Mouse (Mus musculus): Measurements from ENCODE around the gene Zfand4. TPM values are rescaled to one million over a fixed set of nuclear protein-coding genes. Genes with fewer than 3 reads are reported as not detected.

The Zfand4 gene
- polyA plus RNA-seq, 1 experiment from 2014 or later: 3.4 TPM

DNA sequence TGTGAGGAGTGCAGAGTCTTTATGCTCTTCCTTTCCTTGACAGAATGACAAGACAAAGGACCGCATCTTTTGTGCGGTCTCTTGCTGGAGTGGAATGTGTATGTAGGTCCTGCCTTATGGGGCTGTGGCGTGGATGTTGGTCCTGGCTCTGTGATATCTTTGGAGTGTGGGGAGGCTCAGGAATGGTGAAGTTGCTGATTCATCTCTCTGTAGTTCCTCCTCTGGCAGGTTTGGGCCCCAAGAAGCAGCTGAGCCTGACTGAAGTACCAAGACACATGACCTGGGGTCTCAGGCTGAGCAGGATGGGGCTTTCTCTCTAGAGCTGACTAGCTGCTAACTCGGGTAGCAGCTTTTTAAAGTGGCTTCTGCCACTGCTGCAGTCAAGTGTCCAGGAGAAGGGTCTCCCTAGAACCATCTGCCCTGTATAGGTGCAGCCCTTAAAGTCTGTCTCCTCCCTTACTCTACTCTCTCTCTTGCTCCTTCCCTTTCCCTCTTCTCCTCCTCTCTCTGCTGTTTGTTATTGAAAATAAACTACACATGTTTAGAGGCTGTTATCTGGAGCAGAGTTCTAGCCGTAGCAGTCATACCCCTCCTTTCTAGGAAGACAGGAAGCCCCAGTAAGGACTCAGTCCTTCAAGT lies 14.8 kb downstream of the Zfand4 start:
- no peaks in the 10 kb centered on the region for H3K27me3 ChIP-seq (ENCODE audit: control insufficient read depth, insufficient read depth, low read length)
- no peak overlapping the region for H3K4me3 ChIP-seq (ENCODE audit: control insufficient read depth in 1 of 2, insufficient read depth in 1 of 2, low read depth in 1 of 2, low read length in 2 of 2)
- no peak overlapping the region for H3K4me2 ChIP-seq (ENCODE audit: low read length)
- H3K4me1 ChIP-seq (ENCODE audit: control insufficient read depth in 2 of 2, insufficient read depth in 2 of 2, low read length in 2 of 2): no peaks in the 10 kb centered on the region
- no peak overlapping the region for H3K27ac ChIP-seq (replicated peaks in 1 of 2; ENCODE audit: control insufficient read depth in 1 of 2, insufficient read depth in 1 of 2, low read depth in 2 of 2, low read length in 2 of 2)
- 63% methylated on average over 5 of the region's 5 CpGs for WGBS
- no peak overlapping the region for H3K9ac ChIP-seq (ENCODE audit: low read length)
- ATAC-seq (ENCODE audit: insufficient number of reproducible peaks, insufficient read depth, low FRiP score, low read depth): no peak
- H3K9me3 ChIP-seq (ENCODE audit: control insufficient read depth, low read length): no peaks in the 10 kb centered on the region
- H3K36me3 ChIP-seq (ENCODE audit: control insufficient read depth, insufficient read depth, low read length): no peaks in the 10 kb centered on the region

DNA sequence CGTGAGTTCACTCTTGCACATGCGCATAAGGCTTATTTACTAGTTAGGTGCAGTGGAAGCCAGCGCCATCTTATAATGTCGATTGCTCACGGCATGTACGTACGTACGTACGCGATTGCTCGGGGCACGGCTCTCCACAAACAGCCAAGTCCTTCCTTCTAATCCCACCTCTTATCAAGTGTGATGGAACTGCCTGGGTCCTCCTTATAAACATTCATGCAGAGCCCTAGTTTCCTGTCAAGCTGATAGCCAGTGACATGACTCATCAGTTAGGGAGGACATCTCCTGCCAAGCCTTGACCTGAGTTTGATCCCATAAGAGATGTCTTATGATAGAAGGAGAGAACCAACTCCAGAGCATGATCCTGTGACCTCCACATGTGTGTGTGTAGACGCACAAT lies 17.0 kb downstream of the Zfand4 start:
- Histone ChIP-seq H3K9ac (ENCODE audit: low read length) (no peak overlapping the region), H3K4me2 (ENCODE audit: low read length) (no peak overlapping the region), H3K36me3 (ENCODE audit: control insufficient read depth, insufficient read depth, low read length) (no peaks in the 10 kb centered on the region), H3K4me1 (ENCODE audit: control insufficient read depth in 2 of 2, insufficient read depth in 2 of 2, low read length in 2 of 2) (no peaks in the 10 kb centered on the region), H3K27ac (replicated peaks in 1 of 2; ENCODE audit: control insufficient read depth in 1 of 2, insufficient read depth in 1 of 2, low read depth in 2 of 2, low read length in 2 of 2) (no peak overlapping the region), H3K4me3 (ENCODE audit: control insufficient read depth in 1 of 2, insufficient read depth in 1 of 2, low read depth in 1 of 2, low read length in 2 of 2) (no peak overlapping the region), H3K27me3 (ENCODE audit: control insufficient read depth, insufficient read depth, low read length) (no peaks in the 10 kb centered on the region), H3K9me3 (ENCODE audit: control insufficient read depth, low read length) (no peaks in the 10 kb centered on the region)
- ATAC-seq (ENCODE audit: insufficient number of reproducible peaks, insufficient read depth, low FRiP score, low read depth): no peak
- 91% methylated on average over 13 of the region's 13 CpGs for WGBS

DNA sequence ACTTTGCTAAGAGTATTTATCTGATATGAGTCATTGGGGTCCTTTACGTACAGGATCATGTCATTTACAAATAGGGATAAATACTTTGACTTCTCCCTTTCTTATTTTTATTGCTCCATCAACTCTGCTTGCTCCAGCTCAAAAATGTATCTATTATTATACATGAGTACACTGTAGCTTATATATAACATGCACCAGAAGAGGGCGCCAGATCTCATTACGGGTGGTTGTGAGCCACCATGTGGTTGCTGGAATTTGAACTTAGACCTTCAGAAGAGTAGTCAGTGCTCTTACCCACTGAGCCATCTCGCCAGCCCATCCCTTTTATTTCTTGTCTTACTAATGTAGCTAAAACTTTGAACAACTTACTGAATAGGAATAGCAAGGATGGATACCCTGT lies 18.5 kb downstream of the Zfand4 start:
- no peaks in the 10 kb centered on the region for H3K27me3 ChIP-seq (ENCODE audit: control insufficient read depth, insufficient read depth, low read length)
- no peak overlapping the region for H3K4me2 ChIP-seq (ENCODE audit: low read length)
- no peaks in the 10 kb centered on the region for H3K36me3 ChIP-seq (ENCODE audit: control insufficient read depth, insufficient read depth, low read length)
- WGBS: 52% methylated on average over 4 of the region's 4 CpGs
- H3K27ac ChIP-seq (replicated peaks in 1 of 2; ENCODE audit: control insufficient read depth in 1 of 2, insufficient read depth in 1 of 2, low read depth in 2 of 2, low read length in 2 of 2): no peak overlapping the region
- no peak for ATAC-seq (ENCODE audit: insufficient number of reproducible peaks, insufficient read depth, low FRiP score, low read depth)
- H3K9ac ChIP-seq (ENCODE audit: low read length): no peak overlapping the region
- H3K4me1 ChIP-seq (ENCODE audit: control insufficient read depth in 2 of 2, insufficient read depth in 2 of 2, low read length in 2 of 2): no peaks in the 10 kb centered on the region
- H3K9me3 ChIP-seq (ENCODE audit: control insufficient read depth, low read length): no peaks in the 10 kb centered on the region
- H3K4me3 ChIP-seq (ENCODE audit: control insufficient read depth in 1 of 2, insufficient read depth in 1 of 2, low read depth in 1 of 2, low read length in 2 of 2): no peak overlapping the region

DNA sequence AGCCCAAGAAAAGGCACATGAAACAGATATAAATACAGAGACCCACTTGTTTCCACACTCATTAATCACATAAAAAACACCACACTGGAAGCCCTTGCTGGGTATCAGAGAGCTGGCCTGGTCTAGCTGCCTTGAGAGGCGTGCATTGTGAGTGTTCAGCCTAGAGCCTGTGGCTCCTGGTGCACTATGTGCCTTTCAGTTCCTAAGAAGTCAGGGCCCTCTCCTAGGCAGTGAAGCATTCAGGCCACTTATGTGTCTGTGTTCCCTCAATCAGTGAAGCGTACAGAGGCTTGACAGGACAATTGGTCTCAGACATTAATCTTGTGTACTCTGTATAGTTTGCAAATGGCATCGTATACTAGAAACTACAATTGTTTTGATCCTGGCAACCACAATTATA lies 19.3 kb downstream of the Zfand4 start:
- H3K27me3 ChIP-seq (ENCODE audit: control insufficient read depth, insufficient read depth, low read length): no peaks in the 10 kb centered on the region
- H3K4me2 ChIP-seq (ENCODE audit: low read length): no peak overlapping the region
- H3K36me3 ChIP-seq (ENCODE audit: control insufficient read depth, insufficient read depth, low read length): no peaks in the 10 kb centered on the region
- no peaks in the 10 kb centered on the region for H3K4me1 ChIP-seq (ENCODE audit: control insufficient read depth in 2 of 2, insufficient read depth in 2 of 2, low read length in 2 of 2)
- WGBS: 70% methylated on average over 3 of the region's 3 CpGs
- no peak overlapping the region for H3K9ac ChIP-seq (ENCODE audit: low read length)
- no peak overlapping the region for H3K27ac ChIP-seq (replicated peaks in 1 of 2; ENCODE audit: control insufficient read depth in 1 of 2, insufficient read depth in 1 of 2, low read depth in 2 of 2, low read length in 2 of 2)
- H3K9me3 ChIP-seq (ENCODE audit: control insufficient read depth, low read length): no peaks in the 10 kb centered on the region
- ATAC-seq (ENCODE audit: insufficient number of reproducible peaks, insufficient read depth, low FRiP score, low read depth): no peak
- H3K4me3 ChIP-seq (ENCODE audit: control insufficient read depth in 1 of 2, insufficient read depth in 1 of 2, low read depth in 1 of 2, low read length in 2 of 2): no peak overlapping the region

DNA sequence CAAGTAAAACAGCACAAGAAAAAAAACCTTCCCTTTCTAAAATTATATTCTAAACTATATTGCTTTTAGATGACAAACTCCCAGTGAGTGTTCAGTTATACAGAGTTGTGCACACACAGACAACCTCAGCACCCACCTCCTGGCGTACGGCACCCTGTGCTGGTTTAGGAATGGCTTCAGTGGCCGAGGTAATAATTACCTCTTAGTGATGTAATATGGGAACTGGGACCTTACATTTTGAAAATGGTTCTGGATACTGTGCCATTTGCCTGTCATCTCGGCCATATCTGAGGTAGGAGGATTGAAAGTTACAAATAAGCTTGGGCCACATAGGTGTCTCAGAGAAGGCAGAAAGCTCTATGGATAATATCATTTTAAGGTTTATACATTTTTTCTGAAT lies 22.3 kb downstream of the Zfand4 start:
- no peaks in the 10 kb centered on the region for H3K36me3 ChIP-seq (ENCODE audit: control insufficient read depth, insufficient read depth, low read length)
- no peaks in the 10 kb centered on the region for H3K27me3 ChIP-seq (ENCODE audit: control insufficient read depth, insufficient read depth, low read length)
- H3K4me2 ChIP-seq (ENCODE audit: low read length): no peak overlapping the region
- H3K4me1 ChIP-seq (ENCODE audit: control insufficient read depth in 2 of 2, insufficient read depth in 2 of 2, low read length in 2 of 2): no peaks in the 10 kb centered on the region
- WGBS: 89% methylated on average over 4 of the region's 4 CpGs
- no peak overlapping the region for H3K4me3 ChIP-seq (ENCODE audit: control insufficient read depth in 1 of 2, insufficient read depth in 1 of 2, low read depth in 1 of 2, low read length in 2 of 2)
- no peak overlapping the region for H3K27ac ChIP-seq (replicated peaks in 1 of 2; ENCODE audit: control insufficient read depth in 1 of 2, insufficient read depth in 1 of 2, low read depth in 2 of 2, low read length in 2 of 2)
- ATAC-seq (ENCODE audit: insufficient number of reproducible peaks, insufficient read depth, low FRiP score, low read depth): no peak
- no peaks in the 10 kb centered on the region for H3K9me3 ChIP-seq (ENCODE audit: control insufficient read depth, low read length)
- no peak overlapping the region for H3K9ac ChIP-seq (ENCODE audit: low read length)

DNA sequence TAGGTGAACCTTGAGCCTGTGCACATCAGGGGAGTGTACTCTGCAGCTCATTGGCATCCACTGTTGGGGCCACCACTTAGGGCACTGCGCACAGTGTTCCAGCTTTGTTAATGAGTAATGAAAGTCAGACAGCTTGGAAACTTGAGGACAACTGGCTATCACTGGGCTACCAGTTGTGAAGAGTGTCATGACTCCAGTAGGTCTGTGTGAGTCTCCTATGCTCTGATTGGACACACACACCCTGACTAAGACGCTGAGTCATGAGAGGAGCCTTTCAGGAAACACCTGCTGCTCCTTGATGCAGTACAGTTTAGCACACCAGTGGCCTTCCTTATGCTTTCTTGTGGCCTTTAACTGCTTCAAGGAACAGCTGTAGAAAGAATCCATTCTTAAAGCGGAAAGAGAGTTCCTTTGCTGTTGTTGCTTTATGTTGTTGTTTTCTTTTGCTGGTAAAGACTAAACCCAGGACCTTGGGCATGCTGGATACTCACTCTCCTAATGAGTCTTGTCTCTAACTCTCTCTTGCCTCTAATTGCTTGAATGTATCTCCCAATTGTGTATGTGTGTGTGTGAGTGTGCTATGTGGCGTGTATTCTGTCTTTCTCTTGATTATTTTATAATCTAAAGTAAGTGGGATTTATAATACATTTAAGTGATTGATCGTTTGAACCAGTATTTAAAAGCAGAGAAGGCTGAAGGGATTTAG lies 23.0 kb downstream of the Zfand4 start:
- Histone ChIP-seq H3K27ac (replicated peaks in 1 of 2; ENCODE audit: control insufficient read depth in 1 of 2, insufficient read depth in 1 of 2, low read depth in 2 of 2, low read length in 2 of 2) (no peak overlapping the region), H3K27me3 (ENCODE audit: control insufficient read depth, insufficient read depth, low read length) (no peaks in the 10 kb centered on the region), H3K9me3 (ENCODE audit: control insufficient read depth, low read length) (no peaks in the 10 kb centered on the region), H3K36me3 (ENCODE audit: control insufficient read depth, insufficient read depth, low read length) (no peaks in the 10 kb centered on the region), H3K4me1 (ENCODE audit: control insufficient read depth in 2 of 2, insufficient read depth in 2 of 2, low read length in 2 of 2) (no peaks in the 10 kb centered on the region), H3K4me2 (ENCODE audit: low read length) (no peak overlapping the region), H3K9ac (ENCODE audit: low read length) (no peak overlapping the region), H3K4me3 (ENCODE audit: control insufficient read depth in 1 of 2, insufficient read depth in 1 of 2, low read depth in 1 of 2, low read length in 2 of 2) (no peak overlapping the region)
- no peak for ATAC-seq (ENCODE audit: insufficient number of reproducible peaks, insufficient read depth, low FRiP score, low read depth)
- 70% methylated on average over 5 of the region's 5 CpGs for WGBS

DNA sequence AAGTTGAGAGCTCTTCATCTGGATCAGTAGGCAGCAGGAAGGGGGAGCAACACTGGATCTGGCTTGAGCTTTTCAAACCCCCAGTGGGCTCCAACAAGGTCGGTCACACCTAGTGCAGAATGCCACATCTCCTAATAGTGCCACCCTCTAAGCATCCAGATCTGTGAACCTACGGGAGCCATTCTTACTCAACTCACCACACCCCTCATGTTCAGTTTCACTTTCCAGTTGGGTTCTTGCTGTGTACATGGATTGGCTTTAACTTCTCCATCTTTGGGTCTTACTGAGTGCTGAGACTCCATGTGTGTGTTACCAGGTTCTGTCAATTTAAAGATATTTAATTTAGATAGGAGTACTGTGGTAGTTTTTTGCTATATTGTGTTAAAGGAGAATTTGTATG lies 47.4 kb downstream of the Zfand4 start:
- Histone ChIP-seq H3K9me3 (ENCODE audit: control insufficient read depth, low read length) (no peaks in the 10 kb centered on the region), H3K4me1 (ENCODE audit: control insufficient read depth in 2 of 2, insufficient read depth in 2 of 2, low read length in 2 of 2) (no peaks in the 10 kb centered on the region), H3K27ac (replicated peaks in 1 of 2; ENCODE audit: control insufficient read depth in 1 of 2, insufficient read depth in 1 of 2, low read depth in 2 of 2, low read length in 2 of 2) (no peak overlapping the region), H3K27me3 (ENCODE audit: control insufficient read depth, insufficient read depth, low read length) (no peaks in the 10 kb centered on the region), H3K9ac (ENCODE audit: low read length) (no peak overlapping the region), H3K4me2 (ENCODE audit: low read length) (no peak overlapping the region), H3K36me3 (ENCODE audit: control insufficient read depth, insufficient read depth, low read length) (no peaks in the 10 kb centered on the region), H3K4me3 (ENCODE audit: control insufficient read depth in 1 of 2, insufficient read depth in 1 of 2, low read depth in 1 of 2, low read length in 2 of 2) (no peak overlapping the region)
- no peak for ATAC-seq (ENCODE audit: insufficient number of reproducible peaks, insufficient read depth, low FRiP score, low read depth)
- 86% methylated on average over 2 of the region's 2 CpGs for WGBS

DNA sequence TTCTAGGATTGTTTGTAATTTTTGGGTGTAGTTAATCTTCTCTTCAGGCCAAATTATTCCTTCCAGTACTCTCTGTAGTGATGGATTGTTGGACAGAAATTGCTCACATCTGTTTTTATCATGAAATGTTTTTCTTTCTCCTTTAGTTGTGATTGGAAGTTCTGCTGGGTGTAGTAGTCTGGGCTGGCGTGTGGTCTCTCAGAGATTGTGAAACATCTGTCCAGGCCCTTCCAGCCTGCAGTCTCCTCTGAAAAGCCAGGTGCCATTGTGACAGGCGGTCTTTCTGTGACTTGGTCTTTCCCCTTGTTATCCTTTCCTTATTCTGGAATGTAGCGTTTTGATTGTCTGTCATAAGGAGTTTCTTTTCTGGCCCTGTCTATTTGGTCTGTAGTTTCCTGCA lies 55.2 kb downstream of the Zfand4 start:
- H3K9me3 ChIP-seq (ENCODE audit: control insufficient read depth, low read length): no peaks in the 10 kb centered on the region
- H3K9ac ChIP-seq (ENCODE audit: low read length): no peak overlapping the region
- H3K36me3 ChIP-seq (ENCODE audit: control insufficient read depth, insufficient read depth, low read length): no peaks in the 10 kb centered on the region
- H3K4me1 ChIP-seq (ENCODE audit: control insufficient read depth in 2 of 2, insufficient read depth in 2 of 2, low read length in 2 of 2): no peaks in the 10 kb centered on the region
- no peak overlapping the region for H3K4me2 ChIP-seq (ENCODE audit: low read length)
- no peak overlapping the region for H3K27ac ChIP-seq (replicated peaks in 1 of 2; ENCODE audit: control insufficient read depth in 1 of 2, insufficient read depth in 1 of 2, low read depth in 2 of 2, low read length in 2 of 2)
- WGBS: 56% methylated on average over 3 of the region's 3 CpGs
- no peak for ATAC-seq (ENCODE audit: insufficient number of reproducible peaks, insufficient read depth, low FRiP score, low read depth)
- H3K27me3 ChIP-seq (ENCODE audit: control insufficient read depth, insufficient read depth, low read length): no peaks in the 10 kb centered on the region
- H3K4me3 ChIP-seq (ENCODE audit: control insufficient read depth in 1 of 2, insufficient read depth in 1 of 2, low read depth in 1 of 2, low read length in 2 of 2): no peak overlapping the region
